Mouse (Mus musculus) midbrain, embryonic 10.5 days (tissue): ENCODE measurements at regions not wholly inside any gene's neighbourhood (a gene's known extent, or its start where the extent isn't known, plus 50 kb on each side); places are given as distances from the start of the nearest gene placed in this dataset.

Experiments used
- DNase-seq: peaks from one replicate; pipeline ENCODE4 v3.0.0-alpha.2; 2017; ENCODE audit warnings: low spot score
- H3K27ac ChIP-seq: fragments of 300-500 bp; sonication (generic); replicated peaks from 2 replicates; pipeline ENCODE4 v1.5.1; 2016; ENCODE audit warnings: mild to moderate bottlenecking
- H3K27me3 ChIP-seq: fragments of 300-500 bp; sonication (generic); 2 replicates; pipeline ENCODE4 v1.6.1; 2016; ENCODE audit warnings: low read depth, mild to moderate bottlenecking; ENCODE audit not compliant: poor library complexity, severe bottlenecking
- H3K36me3 ChIP-seq: fragments of 300-500 bp; sonication (generic); 2 replicates; pipeline ENCODE4 v1.6.1; 2016; ENCODE audit warnings: mild to moderate bottlenecking, moderate library complexity
- H3K4me1 ChIP-seq: fragments of 300-500 bp; sonication (generic); 2 replicates; pipeline ENCODE4 v1.6.1; 2016
- H3K4me3 ChIP-seq: fragments of 300-500 bp; sonication (generic); 2 replicates; pipeline ENCODE4 v1.5.1; 2016; ENCODE audit warnings: mild to moderate bottlenecking, moderate library complexity
- H3K9me3 ChIP-seq: fragments of 300-500 bp; sonication (generic); replicated peaks from 2 replicates; pipeline ENCODE4 v1.6.1; 2016; ENCODE audit warnings: mild to moderate bottlenecking
- WGBS: fragments of 180-500 bp; shearing (Covaris S2); methylation state at CpG from one replicate; pipeline ENCODE4 v1.1.7; 2016; 5-methylcytosine and 5-hydroxymethylcytosine counted together

GRCm38 (mm10) chr12:39123391-39124095, 344.4 kb downstream of the Etv1 start:
- H3K4me3 ChIP-seq = no peak overlapping the region
- H3K4me1 ChIP-seq = no peaks in the 10 kb centered on the region
- 91% methylated on average over 3 of the region's 3 CpGs for WGBS
- no peak overlapping the region for H3K27ac ChIP-seq
- H3K36me3 ChIP-seq = no peaks in the 10 kb centered on the region
- DNase-seq = no peak
- no peaks in the 10 kb centered on the region for H3K9me3 ChIP-seq
- H3K27me3 ChIP-seq = no peaks in the 10 kb centered on the region

GRCm38 (mm10) chr12:39154689-39155088, 375.5 kb downstream of the Etv1 start:
- Histone ChIP-seq H3K4me3 (no peak overlapping the region), H3K9me3 (no peaks in the 10 kb centered on the region), H3K36me3 (no peaks in the 10 kb centered on the region), H3K4me1 (no peaks in the 10 kb centered on the region), H3K27me3 (no peaks in the 10 kb centered on the region), H3K27ac (no peak overlapping the region)
- WGBS = 79% methylated on average over 6 of the region's 6 CpGs
- no peak for DNase-seq

- Histone ChIP-seq H3K27me3 (no peaks in the 10 kb centered on the region), H3K4me3 (no peak overlapping the region), H3K4me1 (no peaks in the 10 kb centered on the region), H3K27ac (no peak overlapping the region), H3K36me3 (no peaks in the 10 kb centered on the region), H3K9me3 (no peaks in the 10 kb centered on the region)
- 87% methylated on average over 4 of the region's 4 CpGs for WGBS
- DNase-seq = no peak
These were observed 397.8 kb downstream of the Etv1 start for GRCm38 (mm10) chr12:39176958-39177357.

GRCm38 (mm10) chr12:39224073-39224472, 444.9 kb downstream of the Etv1 start:
- Histone ChIP-seq H3K9me3 (no peaks in the 10 kb centered on the region), H3K27me3 (no peaks in the 10 kb centered on the region), H3K36me3 (no peaks in the 10 kb centered on the region), H3K27ac (no peak overlapping the region), H3K4me3 (no peak overlapping the region), H3K4me1 (no peaks in the 10 kb centered on the region)
- 74% methylated on average over 4 of the region's 4 CpGs for WGBS
- DNase-seq = no peak

- no peak for DNase-seq
- WGBS = 81% methylated on average over 6 of the region's 6 CpGs
- H3K9me3 ChIP-seq = no peaks in the 10 kb centered on the region
- no peaks in the 10 kb centered on the region for H3K36me3 ChIP-seq
- H3K4me3 ChIP-seq = no peak overlapping the region
- no peak overlapping the region for H3K27ac ChIP-seq
- no peaks in the 10 kb centered on the region for H3K27me3 ChIP-seq
- H3K4me1 ChIP-seq = no peaks in the 10 kb centered on the region
These were observed 477.4 kb downstream of the Etv1 start for GRCm38 (mm10) chr12:39256605-39257004.

GRCm38 (mm10) chr12:39257571-39257970, 478.4 kb downstream of the Etv1 start:
- Histone ChIP-seq H3K4me1 (no peaks in the 10 kb centered on the region), H3K9me3 (no peaks in the 10 kb centered on the region), H3K36me3 (no peaks in the 10 kb centered on the region), H3K27ac (no peak overlapping the region), H3K27me3 (no peaks in the 10 kb centered on the region), H3K4me3 (no peak overlapping the region)
- DNase-seq = no peak
- 87% methylated on average over 1 of the region's 1 CpGs for WGBS

- Histone ChIP-seq H3K9me3 (no peaks in the 10 kb centered on the region), H3K36me3 (no peaks in the 10 kb centered on the region), H3K4me3 (no peak overlapping the region), H3K4me1 (no peaks in the 10 kb centered on the region), H3K27ac (no peak overlapping the region), H3K27me3 (no peaks in the 10 kb centered on the region)
- 74% methylated on average over 2 of the region's 2 CpGs for WGBS
- no peak for DNase-seq
These were observed 510.5 kb downstream of the Etv1 start for GRCm38 (mm10) chr12:39289676-39290075.

GRCm38 (mm10) chr12:39301351-39302212, 522.4 kb downstream of the Etv1 start:
- no peak for DNase-seq
- no peak overlapping the region for H3K4me3 ChIP-seq
- no peaks in the 10 kb centered on the region for H3K9me3 ChIP-seq
- no peaks in the 10 kb centered on the region for H3K4me1 ChIP-seq
- H3K36me3 ChIP-seq = no peaks in the 10 kb centered on the region
- H3K27me3 ChIP-seq = no peaks in the 10 kb centered on the region
- H3K27ac ChIP-seq = no peak overlapping the region
- 73% methylated on average over 13 of the region's 13 CpGs for WGBS

GRCm38 (mm10) chr12:39302213-39302591, 523.0 kb downstream of the Etv1 start:
- Histone ChIP-seq H3K4me3 (no peak overlapping the region), H3K4me1 (no peaks in the 10 kb centered on the region), H3K9me3 (no peaks in the 10 kb centered on the region), H3K27ac (no peak overlapping the region), H3K36me3 (no peaks in the 10 kb centered on the region), H3K27me3 (no peaks in the 10 kb centered on the region)
- no peak for DNase-seq
- 80% methylated on average over 2 of the region's 2 CpGs for WGBS

- no peak for DNase-seq
- WGBS = 89% methylated on average over 1 of the region's 1 CpGs
- Histone ChIP-seq H3K36me3 (no peaks in the 10 kb centered on the region), H3K27me3 (no peaks in the 10 kb centered on the region), H3K4me1 (no peaks in the 10 kb centered on the region), H3K9me3 (no peaks in the 10 kb centered on the region), H3K4me3 (no peak overlapping the region), H3K27ac (no peak overlapping the region)
These were observed 528.6 kb downstream of the Etv1 start for GRCm38 (mm10) chr12:39307746-39308145.

GRCm38 (mm10) chr12:39309905-39310304, 530.7 kb downstream of the Etv1 start:
- 88% methylated on average over 3 of the region's 3 CpGs for WGBS
- no peak overlapping the region for H3K4me3 ChIP-seq
- no peaks in the 10 kb centered on the region for H3K36me3 ChIP-seq
- H3K27ac ChIP-seq = no peak overlapping the region
- H3K4me1 ChIP-seq = no peaks in the 10 kb centered on the region
- no peak for DNase-seq
- no peaks in the 10 kb centered on the region for H3K27me3 ChIP-seq
- H3K9me3 ChIP-seq = no peaks in the 10 kb centered on the region

GRCm38 (mm10) chr12:39317229-39317628, 538.0 kb downstream of the Etv1 start:
- H3K9me3 ChIP-seq = no peaks in the 10 kb centered on the region
- H3K27ac ChIP-seq = no peak overlapping the region
- 91% methylated on average over 4 of the region's 4 CpGs for WGBS
- no peaks in the 10 kb centered on the region for H3K36me3 ChIP-seq
- no peaks in the 10 kb centered on the region for H3K27me3 ChIP-seq
- H3K4me3 ChIP-seq = no peak overlapping the region
- H3K4me1 ChIP-seq = no peaks in the 10 kb centered on the region
- DNase-seq = no peak

- Histone ChIP-seq H3K27ac (no peak overlapping the region), H3K36me3 (no peaks in the 10 kb centered on the region), H3K27me3 (no peaks in the 10 kb centered on the region), H3K4me1 (no peaks in the 10 kb centered on the region), H3K9me3 (no peaks in the 10 kb centered on the region), H3K4me3 (no peak overlapping the region)
- WGBS = 85% methylated on average over 1 of the region's 1 CpGs
- no peak for DNase-seq
These were observed 542.3 kb downstream of the Etv1 start for GRCm38 (mm10) chr12:39321453-39321852.
